Mouse (Mus musculus): ENCODE measurements at regions not wholly inside any gene's neighbourhood (a gene's known extent, or its start where the extent isn't known, plus 50 kb on each side); places are given as distances from the start of the nearest gene placed in this dataset.

GRCm38 (mm10) chr9:5605015-5605414 is 259.8 kb downstream of the Casp12 start:
- no peak for TF ChIP-seq CTCF (IDR thresholded peaks at IDR 0.05; ENCODE audit: borderline replicate concordance, extremely low read depth, insufficient read depth, insufficient read length)
- no peak for TF ChIP-seq POLR2A (IDR thresholded peaks at IDR 0.05; ENCODE audit: borderline replicate concordance, extremely low read depth, insufficient read depth, insufficient read length, poor library complexity, severe bottlenecking)

Measured in brain, embryonic 14.5 days (tissue).